Mouse (Mus musculus): ENCODE measurements around the gene C1qtnf1. TPM values are rescaled to one million over a fixed set of nuclear protein-coding genes. Genes with fewer than 3 reads are reported as not detected.

C1qtnf1 gene
- polyA plus RNA-seq, 1 experiment, result not detected

- TF ChIP-seq GATA1 (IDR thresholded peaks at IDR 0.05; ENCODE audit: borderline replicate concordance, low read length), result no peak
- Histone ChIP-seq H3K4me1 (peaks cover 67% of the 10 kb centered on the region), H3K4me3 (replicated peaks) (peak overlapping the region; percentile 99), H3K9me3 (no peaks in the 10 kb centered on the region), H3K27me3 (replicated peaks) (no peaks in the 10 kb centered on the region), H3K36me3 (replicated peaks; ENCODE audit: low read length) (peaks cover 43% of the 10 kb centered on the region)
Measured at GRCm38 (mm10) chr11:118418442-118418833, 9.6 kb upstream of the C1qtnf1 start.

DNA sequence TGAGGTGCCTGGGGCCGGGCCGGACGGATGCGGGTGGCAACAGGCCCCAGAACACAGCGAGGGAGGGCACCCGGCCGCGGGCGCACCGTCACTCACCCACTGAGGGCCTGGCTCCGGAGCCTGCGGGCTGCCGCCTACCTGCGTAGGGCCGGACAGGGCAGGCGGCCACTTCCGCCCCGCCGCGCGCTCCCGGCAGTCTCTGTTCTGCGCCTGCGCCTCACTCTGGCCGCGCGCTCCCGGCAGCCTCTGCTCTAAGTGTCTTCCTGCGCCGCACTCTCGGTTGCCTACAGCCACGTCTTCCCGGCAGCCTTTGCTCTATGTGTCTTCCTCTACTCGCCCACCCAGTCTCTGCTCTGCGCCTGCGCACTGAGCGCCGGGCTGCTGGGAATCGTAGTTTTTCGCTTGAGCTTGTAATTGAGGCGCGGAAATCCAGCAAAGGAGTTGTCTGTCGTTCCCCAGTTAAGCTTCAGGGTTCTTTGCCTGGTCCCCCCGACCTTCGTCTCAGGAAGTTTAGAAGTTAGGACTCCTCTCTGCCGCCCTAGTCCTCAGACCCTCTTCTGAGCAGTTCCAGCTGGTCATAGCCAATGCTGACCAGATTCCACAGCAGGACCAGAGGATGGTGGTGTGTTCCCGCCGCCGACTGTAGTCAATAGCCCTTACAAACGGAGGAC lies 9.0 kb upstream of the C1qtnf1 start, which contains the start of gene Cant1:
TSS of gene Cant1 (minus strand) at position 253 of the 671 bp plus-strand sequence.
- Histone ChIP-seq H3K4me1 (peaks cover 67% of the 10 kb centered on the region), H3K4me3 (replicated peaks) (peak within 1 kb of the TSS; percentile 99), H3K9me3 (no peaks in the 10 kb centered on the region), H3K36me3 (replicated peaks; ENCODE audit: low read length) (peaks cover 38% of the 10 kb centered on the region), H3K27me3 (replicated peaks) (peaks cover 2% of the 10 kb centered on the region)
- TF ChIP-seq FLI1 (IDR thresholded peaks at IDR 0.05; ENCODE audit: low read length), result no peak
- TF ChIP-seq GATA1 (IDR thresholded peaks at IDR 0.05; ENCODE audit: borderline replicate concordance, low read length), result no peak

DNA sequence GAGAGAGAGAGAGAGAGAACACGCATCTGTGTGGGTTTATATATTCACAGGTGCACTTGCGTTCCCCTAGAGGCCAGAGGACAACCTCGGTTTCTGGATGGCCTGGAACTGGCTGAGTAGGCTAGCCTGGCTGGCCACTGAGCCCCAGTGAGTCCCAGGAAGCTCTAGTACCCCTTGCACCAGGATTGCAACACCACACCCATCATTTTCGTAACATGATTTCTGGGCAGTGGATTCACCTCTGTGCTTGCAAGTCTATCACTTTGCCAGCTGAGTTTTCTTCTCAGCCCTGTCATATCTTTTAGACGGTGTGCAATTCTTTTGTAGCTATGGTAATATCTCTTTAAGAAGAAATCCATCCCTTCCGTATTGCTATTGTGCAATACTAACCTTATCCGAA lies 7.7 kb upstream of the C1qtnf1 start:
- Histone ChIP-seq H3K36me3 (replicated peaks; ENCODE audit: low read length) (peaks cover 25% of the 10 kb centered on the region), H3K4me3 (replicated peaks) (no peak overlapping the region), H3K9me3 (no peaks in the 10 kb centered on the region), H3K4me1 (peaks cover 67% of the 10 kb centered on the region), H3K27me3 (replicated peaks) (peaks cover 7% of the 10 kb centered on the region)
- TF ChIP-seq FLI1 (IDR thresholded peaks at IDR 0.05; ENCODE audit: low read length) (no peak), GATA1 (IDR thresholded peaks at IDR 0.05; ENCODE audit: borderline replicate concordance, low read length) (no peak)

DNA sequence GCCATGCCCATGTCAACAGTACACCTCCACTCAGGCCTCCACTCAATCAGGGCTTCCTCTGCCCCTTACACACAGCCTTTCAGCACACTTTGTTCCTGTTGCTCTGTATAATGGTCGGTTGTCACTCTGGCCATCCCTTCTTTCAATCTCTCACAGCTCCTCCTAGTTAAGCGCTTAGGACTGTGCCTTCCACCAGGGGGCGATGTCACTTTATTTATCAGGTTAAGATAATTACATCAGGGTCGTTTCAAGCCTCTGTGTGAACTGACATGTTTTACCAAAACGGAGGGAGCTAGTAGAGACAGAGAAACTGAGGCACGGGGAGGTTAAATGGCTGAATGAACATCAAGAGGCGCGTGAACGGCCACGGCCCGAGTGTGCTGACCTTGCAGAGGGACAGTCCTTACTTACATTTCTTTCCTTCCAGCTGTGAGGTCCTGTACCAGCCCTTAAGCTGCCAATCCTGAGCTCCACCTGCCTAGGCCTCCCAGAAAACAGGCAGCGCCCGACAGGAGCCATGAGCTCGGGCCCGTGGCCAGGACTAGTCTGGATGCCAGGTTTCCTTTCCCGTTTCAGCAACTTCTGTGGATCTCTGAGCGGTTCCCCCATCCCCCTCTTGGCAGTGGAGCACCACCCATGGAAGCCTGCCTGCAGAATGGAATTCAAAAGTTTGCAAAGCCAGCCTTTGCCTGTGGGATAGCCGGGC lies 4.6 kb upstream of the C1qtnf1 start:
- no peak for TF ChIP-seq GATA1 (IDR thresholded peaks at IDR 0.05; ENCODE audit: borderline replicate concordance, low read length)
- TF ChIP-seq FLI1 (IDR thresholded peaks at IDR 0.05; ENCODE audit: low read length), result no peak
- Histone ChIP-seq H3K9me3 (no peaks in the 10 kb centered on the region), H3K27me3 (replicated peaks) (peaks cover 18% of the 10 kb centered on the region), H3K36me3 (replicated peaks; ENCODE audit: low read length) (no peaks in the 10 kb centered on the region), H3K4me3 (replicated peaks) (peak overlapping the region; percentile 88), H3K4me1 (peaks cover 61% of the 10 kb centered on the region)

DNA sequence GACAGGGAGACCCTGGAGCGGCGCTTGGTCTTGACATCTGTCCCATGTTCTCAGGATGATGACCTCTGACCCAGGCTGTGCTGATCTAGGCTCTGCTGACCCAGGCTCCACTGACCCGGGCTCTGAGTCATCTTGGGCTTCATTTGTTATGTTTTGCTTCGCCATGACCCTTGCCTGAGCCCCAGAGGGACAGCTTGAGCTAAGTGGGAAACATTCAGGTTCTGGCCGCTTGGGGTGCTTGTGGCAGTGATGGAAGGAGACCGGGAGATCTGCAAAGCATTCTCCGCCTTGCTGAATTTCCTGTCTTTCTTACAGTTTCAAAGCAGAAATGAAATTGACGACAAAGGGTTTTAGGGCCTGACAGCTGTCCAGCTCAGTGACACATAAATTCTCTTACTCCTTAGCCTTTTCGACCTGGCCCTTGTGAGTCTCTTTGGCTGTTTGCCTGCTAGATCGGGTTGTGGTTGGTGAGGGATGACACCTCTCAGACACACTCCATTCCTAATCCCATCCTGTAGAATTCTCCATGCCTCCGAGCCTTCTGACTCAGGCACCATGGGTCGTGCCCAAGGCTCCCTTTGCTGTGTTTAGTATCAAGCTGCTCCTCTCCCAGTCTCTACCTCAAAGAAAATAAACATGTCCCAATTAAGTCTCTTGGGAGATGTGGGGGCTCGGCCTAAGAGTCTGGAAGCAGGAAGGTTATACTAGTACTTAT lies 3.2 kb upstream of the C1qtnf1 start:
- H3K4me1 ChIP-seq, result peaks cover 64% of the 10 kb centered on the region
- no peaks in the 10 kb centered on the region for H3K9me3 ChIP-seq

DNA sequence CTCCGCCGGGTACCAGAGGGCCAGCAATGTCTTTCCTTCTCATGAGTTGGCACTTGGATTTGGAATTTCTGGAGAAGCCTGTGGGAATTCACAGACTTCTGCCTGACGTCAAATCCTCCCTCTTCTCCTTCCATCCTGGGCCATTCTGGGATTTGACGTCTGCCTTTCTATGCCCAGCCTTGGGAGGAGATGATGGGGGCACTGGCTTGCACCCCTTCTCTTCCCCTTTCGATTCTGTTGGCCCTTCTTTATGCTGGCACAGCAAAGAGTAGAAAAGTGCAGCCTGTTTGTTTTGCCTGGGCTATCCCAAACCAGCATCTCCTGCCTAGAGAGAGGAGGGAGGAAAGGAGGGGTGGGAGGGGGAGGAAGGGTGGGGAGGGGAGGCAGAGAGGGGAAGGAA lies 1.2 kb upstream of the C1qtnf1 start:
- Histone ChIP-seq H3K4me1 (peaks cover 70% of the 10 kb centered on the region), H3K27me3 (replicated peaks) (peaks cover 37% of the 10 kb centered on the region), H3K36me3 (replicated peaks; ENCODE audit: low read length) (no peaks in the 10 kb centered on the region), H3K4me3 (replicated peaks) (no peak overlapping the region), H3K9me3 (no peaks in the 10 kb centered on the region)
- TF ChIP-seq GATA1 (IDR thresholded peaks at IDR 0.05; ENCODE audit: borderline replicate concordance, low read length), result no peak
- TF ChIP-seq FLI1 (IDR thresholded peaks at IDR 0.05; ENCODE audit: low read length), result no peak

More for the DNA sequence above, 3.2 kb upstream of the C1qtnf1 start:
- H3K27me3 ChIP-seq (replicated peaks), result peaks cover 28% of the 10 kb centered on the region
- H3K4me3 ChIP-seq (replicated peaks), result no peak overlapping the region
- TF ChIP-seq FLI1 (IDR thresholded peaks at IDR 0.05; ENCODE audit: low read length) (no peak), GATA1 (IDR thresholded peaks at IDR 0.05; ENCODE audit: borderline replicate concordance, low read length) (no peak)
- no peaks in the 10 kb centered on the region for H3K36me3 ChIP-seq (replicated peaks; ENCODE audit: low read length)

GRCm38 (mm10) chr11:118427266-118427779 lies 680 bp upstream of the C1qtnf1 start:
- Histone ChIP-seq H3K4me1 (peaks cover 70% of the 10 kb centered on the region), H3K27me3 (replicated peaks) (peaks cover 41% of the 10 kb centered on the region), H3K36me3 (replicated peaks; ENCODE audit: low read length) (no peaks in the 10 kb centered on the region), H3K9me3 (no peaks in the 10 kb centered on the region), H3K4me3 (replicated peaks) (peak overlapping the region; percentile 75)
- TF ChIP-seq FLI1 (IDR thresholded peaks at IDR 0.05; ENCODE audit: low read length) (no peak), GATA1 (IDR thresholded peaks at IDR 0.05; ENCODE audit: borderline replicate concordance, low read length) (no peak)

DNA sequence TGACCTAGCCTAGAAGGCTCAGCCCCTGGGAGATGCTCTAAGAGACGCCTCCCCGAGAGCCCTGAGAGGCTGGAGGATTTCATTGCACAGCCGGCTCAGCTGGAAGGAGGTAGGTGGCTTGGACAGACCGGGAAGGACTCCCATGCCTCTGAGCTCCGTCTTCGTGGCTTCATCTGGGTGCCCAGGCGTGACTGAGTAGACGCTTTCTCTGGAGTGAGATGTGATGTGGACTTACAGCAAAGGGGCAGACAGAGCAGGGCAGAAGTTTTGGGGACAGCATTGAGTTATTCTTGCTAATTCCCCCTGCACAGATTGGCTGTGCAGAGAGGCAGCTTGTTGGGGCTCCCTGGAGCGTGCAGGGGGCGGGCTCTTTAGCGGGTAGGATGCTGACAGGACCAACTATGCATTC lies 461 bp downstream of the C1qtnf1 start:
- Histone ChIP-seq H3K36me3 (replicated peaks; ENCODE audit: low read length) (no peaks in the 10 kb centered on the region), H3K4me1 (peaks cover 66% of the 10 kb centered on the region), H3K9me3 (no peaks in the 10 kb centered on the region), H3K27me3 (replicated peaks) (peaks cover 48% of the 10 kb centered on the region), H3K4me3 (replicated peaks) (peak overlapping the region; percentile 76)
- TF ChIP-seq GATA1 (IDR thresholded peaks at IDR 0.05; ENCODE audit: borderline replicate concordance, low read length) (no peak), FLI1 (IDR thresholded peaks at IDR 0.05; ENCODE audit: low read length) (no peak)

DNA sequence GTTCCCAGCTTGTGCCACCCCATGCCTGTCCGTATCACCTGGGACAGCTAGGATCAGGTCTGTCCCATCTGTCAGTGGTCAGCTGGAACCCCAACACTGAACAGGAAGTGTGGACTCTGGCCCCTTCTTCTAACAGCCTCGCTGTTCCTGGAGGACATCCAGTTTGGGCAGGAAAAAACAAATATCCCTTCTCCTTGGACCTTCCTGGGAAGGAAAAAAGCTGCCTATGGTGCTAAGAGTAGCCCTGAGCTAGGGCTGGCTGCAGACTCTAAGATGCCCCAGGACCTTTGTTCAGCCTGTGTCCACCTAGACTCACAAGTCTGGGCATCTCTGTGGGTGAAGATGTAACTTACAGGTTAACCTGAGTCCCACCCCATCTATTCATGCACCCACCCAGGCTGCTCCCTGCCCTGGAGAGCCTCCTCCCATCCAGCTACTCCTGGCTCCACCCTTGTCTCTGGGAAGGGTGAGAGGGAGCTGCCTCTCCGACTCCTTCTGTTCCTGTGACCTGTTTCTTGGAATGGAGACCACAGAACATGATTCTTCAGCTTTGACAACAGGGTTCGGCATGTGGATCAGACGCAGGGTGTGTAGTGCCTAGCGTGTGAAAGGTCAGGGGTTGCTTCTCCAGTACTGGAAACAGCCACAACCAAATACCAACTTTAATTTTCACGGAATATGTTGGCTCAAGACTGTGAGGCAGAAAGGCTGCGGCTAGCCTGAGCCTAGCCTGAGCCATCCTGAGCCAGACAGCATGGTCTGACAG lies 1.1 kb downstream of the C1qtnf1 start:
- Histone ChIP-seq H3K4me3 (replicated peaks) (peak overlapping the region; percentile 42), H3K9me3 (no peaks in the 10 kb centered on the region), H3K36me3 (replicated peaks; ENCODE audit: low read length) (no peaks in the 10 kb centered on the region), H3K27me3 (replicated peaks) (peaks cover 48% of the 10 kb centered on the region), H3K4me1 (peaks cover 66% of the 10 kb centered on the region)
- no peak for TF ChIP-seq FLI1 (IDR thresholded peaks at IDR 0.05; ENCODE audit: low read length)
